Mouse (Mus musculus) thymus, adult 2 months (tissue): ENCODE measurements around the gene Tle6.
"Not testable (repeated sequence)": the region's sequence is repeated elsewhere in the genome, so short reads cannot be mapped to it uniquely, and the experiment has no call there.

Experiments used
- CTCF ChIP-seq: fragments of 200-500 bp; IDR thresholded peaks from 2 replicates; pipeline ENCODE4 v1.5.1; 2012; ENCODE audit warnings: mild to moderate bottlenecking, control low read depth, low read length, moderate library complexity, borderline replicate concordance; ENCODE audit not compliant: control insufficient read depth, poor library complexity, insufficient read depth; ENCODE audit errors: extremely low read depth
- POLR2A ChIP-seq: fragments of 200-500 bp; IDR thresholded peaks from 2 replicates; pipeline ENCODE4 v1.6.1; 2012; ENCODE audit warnings: mild to moderate bottlenecking, low read length, control low read depth, moderate library complexity; ENCODE audit not compliant: control insufficient read depth, poor library complexity, insufficient read depth; ENCODE audit errors: extremely low read depth

- TF ChIP-seq CTCF, POLR2A: not testable (repeated sequence)
Measured at GRCm38 (mm10) chr10:81640825-81641224, 40.0 kb upstream of the Tle6 start.
